Comparison of ENCODE assay signal across 33 mouse cellular contexts in genomic region chr3:83049680-83050079, GRCm38 (mm10). TPM values are rescaled to one million over a fixed set of nuclear protein-coding genes. Genes with fewer than 3 reads are reported as not detected.
A peak's percentile ranks its signal among the peaks of the same experiment; 100 is the strongest.
DNase-seq lines count a peak whose midpoint lies in the region; ATAC-seq and TF ChIP-seq lines count a peak whose summit lies in the region.
"Had no signal": no experiment of that assay in that cellular context is flagged by ENCODE, and none has a peak within 500 bp of the region (broad histone marks: within the 10 kb centered on the region; RNA-seq: fewer than 3 reads in every experiment).

TSS of gene Fgb (minus strand) at chr3:83049863.

- no peak within 1 kb of the TSS for H3K4me3 ChIP-seq in intestine, embryonic 15.5 days (replicated peaks)
- peak within 1 kb of the TSS; percentile 86 for H3K4me3 ChIP-seq in liver, adult 2 months (ENCODE audit: insufficient read depth, low read depth, low read length)
- H3K4me3 ChIP-seq in liver, embryonic 15.5 days (replicated peaks), result peak within 1 kb of the TSS; percentile 42
- H3K4me3 ChIP-seq: forebrain, embryonic 10.5 days; forebrain, embryonic 15.5 days; gastrocnemius, adult 2 months; hindbrain, embryonic 13.5 days; kidney, embryonic 15.5 days; megakaryocyte, embryonic 14.5 days; midbrain, embryonic 12.5 days; myocyte; neural tube, embryonic 12.5 days had no signal

- H3K27ac ChIP-seq in intestine, embryonic 15.5 days, result no peak within 1 kb of the TSS
- H3K27ac ChIP-seq in liver, adult 2 months (replicated peaks; ENCODE audit: insufficient read depth, low read depth, low read length), result peak within 1 kb of the TSS; percentile 91
- peak within 1 kb of the TSS; percentile 51; the same call in 1 of the 2 replicates for H3K27ac ChIP-seq in liver, embryonic 15.5 days (replicated peaks)
- H3K27ac ChIP-seq: forebrain, embryonic 10.5 days; forebrain, embryonic 15.5 days; gastrocnemius, adult 2 months; hindbrain, embryonic 13.5 days; kidney, embryonic 15.5 days; midbrain, embryonic 12.5 days; neural tube, embryonic 12.5 days had no signal

- TF ChIP-seq POLR2A in liver, adult 2 months (IDR thresholded peaks at IDR 0.05; ENCODE audit: extremely low read depth, insufficient read depth, low read length), result peak; percentile 71; the same call in 1 of the 2 replicates

- peak; percentile 19; the same call in 1 of the 2 replicates for ATAC-seq in intestine, embryonic 15.5 days
- ATAC-seq in liver, embryonic 15.5 days (ENCODE audit: insufficient read depth), result peak; percentile 40; the same call in 1 of the 2 replicates
- ATAC-seq: forebrain, embryonic 15.5 days had no signal

- no peak within 1 kb of the TSS for H3K4me2 ChIP-seq in intestine, embryonic 15.5 days (replicated peaks)
- H3K4me2 ChIP-seq in liver, embryonic 15.5 days, result no peak within 1 kb of the TSS
- H3K4me2 ChIP-seq: forebrain, embryonic 15.5 days; hindbrain, embryonic 13.5 days; kidney, embryonic 15.5 days; midbrain, embryonic 12.5 days; neural tube, embryonic 12.5 days had no signal

- H3K9ac ChIP-seq in intestine, embryonic 15.5 days, result no peak within 1 kb of the TSS
- peak within 1 kb of the TSS; percentile 98 for H3K9ac ChIP-seq in liver, adult 2 months (ENCODE audit: low read depth, low read length)
- no peak within 1 kb of the TSS for H3K9ac ChIP-seq in liver, embryonic 15.5 days
- H3K9ac ChIP-seq: forebrain, embryonic 15.5 days; hindbrain, embryonic 13.5 days; kidney, embryonic 15.5 days; midbrain, embryonic 12.5 days; neural tube, embryonic 12.5 days had no signal

- H3K36me3 ChIP-seq in intestine, embryonic 15.5 days, result no peaks in the 10 kb centered on the region
- H3K36me3 ChIP-seq in liver, adult 2 months (ENCODE audit: control insufficient read depth, insufficient read depth, low read length), result peaks cover 34% of the 10 kb centered on the region
- H3K36me3 ChIP-seq in liver, embryonic 15.5 days (replicated peaks), result no peaks in the 10 kb centered on the region
- H3K36me3 ChIP-seq: forebrain, embryonic 10.5 days; forebrain, embryonic 15.5 days; G1E; hindbrain, embryonic 13.5 days; kidney, embryonic 15.5 days; midbrain, embryonic 12.5 days; neural tube, embryonic 12.5 days had no signal

- H3K27me3 ChIP-seq in intestine, embryonic 15.5 days (replicated peaks), result no peaks in the 10 kb centered on the region
- H3K27me3 ChIP-seq in liver, adult 2 months (ENCODE audit: control insufficient read depth, insufficient read depth, low read length), result no peaks in the 10 kb centered on the region
- no peaks in the 10 kb centered on the region for H3K27me3 ChIP-seq in liver, embryonic 15.5 days
- H3K27me3 ChIP-seq: forebrain, embryonic 15.5 days; hindbrain, embryonic 13.5 days; midbrain, embryonic 12.5 days; neural tube, embryonic 12.5 days had no signal

- no peak for DNase-seq in adrenal gland, postnatal 14 days
- no peak for DNase-seq in adrenal gland, postnatal 36 days
- DNase-seq in liver, adult 2 months (ENCODE audit: extremely low read depth, low read depth, low spot score), result peak; percentile 99
- no peak for DNase-seq in cerebellum, postnatal 36 days
- DNase-seq in urinary bladder, adult 2 months (ENCODE audit: low spot score), result no peak
- DNase-seq in layer of hippocampus, adult 9-10 months (ENCODE audit: low spot score), result no peak
- DNase-seq: adrenal gland, adult 8-10 months; cerebellum, adult 8-10 months; cerebellum, postnatal 25 days; gastrocnemius, adult 2 months; heart, postnatal 4 days; kidney, adult 18-20 months; kidney, postnatal 25 days; left cerebral cortex, postnatal 4 days; lung, postnatal 4 days; right cerebral cortex, postnatal 4 days; thymus, postnatal 14 days had no signal

- TF ChIP-seq CTCF in liver, adult 2 months (IDR thresholded peaks at IDR 0.05; ENCODE audit: low read depth, low read length), result no peak

- WGBS in intestine, embryonic 15.5 days, result 65% methylated on average over 8 of the region's 8 CpGs
- WGBS in liver, adult 2 months, result 28% methylated on average over 8 of the region's 8 CpGs
- WGBS in liver, embryonic 15.5 days (ENCODE audit: insufficient replicate concordance), result 55% methylated on average over 8 of the region's 8 CpGs

- H3K4me1 ChIP-seq in intestine, embryonic 15.5 days (replicated peaks), result no peaks in the 10 kb centered on the region
- peaks cover 28% of the 10 kb centered on the region for H3K4me1 ChIP-seq in liver, adult 2 months (ENCODE audit: control insufficient read depth, insufficient read depth, low read length)
- H3K4me1 ChIP-seq in liver, embryonic 15.5 days (replicated peaks), result peaks cover 21% of the 10 kb centered on the region
- H3K4me1 ChIP-seq: forebrain, embryonic 10.5 days; forebrain, embryonic 15.5 days; hindbrain, embryonic 13.5 days; kidney, embryonic 15.5 days; midbrain, embryonic 12.5 days; neural tube, embryonic 12.5 days had no signal

- no peaks in the 10 kb centered on the region for H3K9me3 ChIP-seq in intestine, embryonic 15.5 days
- H3K9me3 ChIP-seq in liver, embryonic 15.5 days (replicated peaks), result no peaks in the 10 kb centered on the region
- H3K9me3 ChIP-seq: forebrain, embryonic 10.5 days; forebrain, embryonic 15.5 days; G1E; hindbrain, embryonic 13.5 days; kidney, embryonic 15.5 days; megakaryocyte, embryonic 14.5 days; midbrain, embryonic 12.5 days; neural tube, embryonic 12.5 days had no signal

- H3K79me2 ChIP-seq in liver, adult 2 months (ENCODE audit: control insufficient read depth, insufficient read depth, low read length), result no peaks in the 10 kb centered on the region; the same call in 1 of the 2 replicates

RNA-seq across cellular contexts. Expression of gene Fgb, which starts in this region (rescaled TPM):
- 14.2 and 242 TPM in 2 replicates for total RNA-seq in adrenal gland, postnatal 14 days (2021)
- total RNA-seq in adrenal gland, postnatal 36 days (2021), result 1 to 10 TPM in 1 of 2 experiments, not detected in 1; 1.1 TPM
- 7.0 and 9.4 TPM in 2 replicates for polyA plus RNA-seq in intestine, embryonic 15.5 days (2015; fragmentation: Nextera tagmentation; extraction: Ambion mirVana)
- total RNA-seq in liver, adult 2 months (2014; rRNA removed), result 2,420 and 2,798 TPM in 2 replicates
- polyA plus RNA-seq in liver, adult 2 months (2012; rRNA removed), result 918 and 923 TPM in 2 replicates
- 533 and 675 TPM in 2 replicates for polyA plus RNA-seq in liver, embryonic 15.5 days (2015; fragmentation: Nextera tagmentation; extraction: Ambion mirVana)
- 0.01 and 0.25 TPM in 2 replicates for polyA plus RNA-seq in urinary bladder, adult 2 months (2012; rRNA removed)
- total RNA-seq: gastrocnemius, adult 2 months; layer of hippocampus, adult 18-20 months; layer of hippocampus, postnatal 14 days; left cerebral cortex, adult 8-10 months; left cerebral cortex, postnatal 4 days; midbrain, postnatal 0 days had no signal
- polyA plus RNA-seq: forebrain, embryonic 10.5 days; forebrain, embryonic 15.5 days; G1E; hindbrain, embryonic 13.5 days; midbrain, embryonic 12.5 days; midbrain, postnatal 0 days; myocyte; neural tube, embryonic 12.5 days; spleen, adult 2 months had no signal

Comparison
In these comparisons a context has a peak if more than half of its experiments do, and no peak if none do; other contexts are left out.
1. RNA of gene Fgb (polyA plus RNA-seq): 918 to 923 TPM in liver, adult 2 months and 533 to 675 TPM in liver, embryonic 15.5 days; 7.0 to 9.4 TPM in intestine, embryonic 15.5 days and 0.01 to 0.25 TPM in urinary bladder, adult 2 months; every median in the first group is over 10 times any median in the second.